Mouse (Mus musculus): ENCODE data around the gene Rhoh. TPM values are rescaled to one million over a fixed set of nuclear protein-coding genes. Genes with fewer than 3 reads are reported as not detected.

The Rhoh gene
- total and polyA plus RNA-seq, 2 experiments from 2014 or later, result 0.42 to 0.45 TPM

DNA sequence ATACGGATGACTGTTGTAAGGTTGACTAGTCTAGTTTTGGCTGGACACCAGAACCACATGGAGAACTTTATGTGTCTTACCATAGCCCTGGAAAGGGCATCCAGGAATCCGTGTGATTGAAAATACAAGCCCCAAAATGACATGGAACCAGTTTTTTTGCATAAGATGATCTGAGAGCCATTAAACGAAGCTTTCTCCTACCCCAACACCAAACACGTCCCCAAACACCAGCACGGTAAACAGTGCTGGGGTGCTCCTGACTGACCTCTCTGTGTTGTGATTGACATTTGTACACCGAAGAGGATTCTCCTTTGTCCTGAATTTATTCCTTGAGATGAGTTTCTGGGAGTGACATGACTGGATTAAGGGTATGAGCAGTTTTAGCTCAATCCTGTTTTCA lies 5.6 kb downstream of the Rhoh start:
- DNase-seq (ENCODE audit: low spot score) (no peak), ATAC-seq (no peak)
- 88% methylated on average over 6 of the region's 6 CpGs for WGBS
- no peaks in the 10 kb centered on the region for H3K4me1 ChIP-seq (ENCODE audit: insufficient read depth, low read length)
- no peak for TF ChIP-seq CTCF (IDR thresholded peaks at IDR 0.05; ENCODE audit: low read depth)
- H3K9me3 ChIP-seq (ENCODE audit: low read length), result no peaks in the 10 kb centered on the region
- no peak overlapping the region for H3K4me2 ChIP-seq (ENCODE audit: low read depth, low read length)
- H3K9ac ChIP-seq (replicated peaks; ENCODE audit: low read length), result no peak overlapping the region
- H3K36me3 ChIP-seq (ENCODE audit: insufficient read depth, low read length), result no peaks in the 10 kb centered on the region
- H3K4me3 ChIP-seq (ENCODE audit: low read length), result no peak overlapping the region
- H3K27ac ChIP-seq, result no peak overlapping the region
- H3K27me3 ChIP-seq (ENCODE audit: insufficient read depth, low read length), result no peaks in the 10 kb centered on the region

- Histone ChIP-seq H3K9ac (replicated peaks; ENCODE audit: low read length) (no peak overlapping the region), H3K9me3 (ENCODE audit: low read length) (no peaks in the 10 kb centered on the region), H3K4me2 (ENCODE audit: low read depth, low read length) (no peak overlapping the region), H3K4me3 (ENCODE audit: low read length) (no peak overlapping the region), H3K4me1 (ENCODE audit: insufficient read depth, low read length) (no peaks in the 10 kb centered on the region), H3K36me3 (ENCODE audit: insufficient read depth, low read length) (no peaks in the 10 kb centered on the region), H3K27me3 (ENCODE audit: insufficient read depth, low read length) (no peaks in the 10 kb centered on the region), H3K27ac (no peak overlapping the region)
- no peak for ATAC-seq
- no peak for TF ChIP-seq CTCF (IDR thresholded peaks at IDR 0.05; ENCODE audit: low read depth)
- DNase-seq (ENCODE audit: low spot score), result no peak
- 85% methylated on average over 7 of the region's 7 CpGs for WGBS
Measured at GRCm38 (mm10) chr5:65867380-65868116, 6.5 kb downstream of the Rhoh start.

DNA sequence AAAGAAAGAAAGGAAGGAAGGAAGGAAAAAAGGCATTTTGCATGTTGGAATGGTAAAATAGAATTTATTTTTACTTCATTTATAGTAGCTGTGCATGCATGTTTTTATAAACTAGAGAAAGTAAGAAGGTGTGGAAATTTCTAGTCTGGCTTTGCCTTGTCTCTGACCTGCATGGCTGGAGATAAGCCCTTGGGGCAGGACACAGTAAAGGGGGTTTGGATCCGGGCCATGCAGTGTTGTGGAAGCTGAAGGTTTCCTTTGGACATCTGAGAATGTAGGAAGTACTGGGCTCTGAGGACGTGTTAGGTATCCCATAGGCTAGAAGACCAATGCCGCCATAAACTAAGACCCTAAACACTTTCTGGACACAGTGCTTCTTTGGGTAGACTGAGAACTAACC lies 7.4 kb downstream of the Rhoh start:
- Histone ChIP-seq H3K9ac (replicated peaks; ENCODE audit: low read length) (no peak overlapping the region), H3K27ac (no peak overlapping the region), H3K27me3 (ENCODE audit: insufficient read depth, low read length) (no peaks in the 10 kb centered on the region), H3K36me3 (ENCODE audit: insufficient read depth, low read length) (no peaks in the 10 kb centered on the region), H3K9me3 (ENCODE audit: low read length) (no peaks in the 10 kb centered on the region), H3K4me3 (ENCODE audit: low read length) (no peak overlapping the region), H3K4me1 (ENCODE audit: insufficient read depth, low read length) (no peaks in the 10 kb centered on the region), H3K4me2 (ENCODE audit: low read depth, low read length) (no peak overlapping the region)
- DNase-seq (ENCODE audit: low spot score), result no peak
- 79% methylated on average over 3 of the region's 3 CpGs for WGBS
- no peak for ATAC-seq
- no peak for TF ChIP-seq CTCF (IDR thresholded peaks at IDR 0.05; ENCODE audit: low read depth)

GRCm38 (mm10) chr5:65869660-65870059 lies 8.6 kb downstream of the Rhoh start:
- ATAC-seq (no peak), DNase-seq (ENCODE audit: low spot score) (no peak)
- Histone ChIP-seq H3K4me2 (ENCODE audit: low read depth, low read length) (no peak overlapping the region), H3K36me3 (ENCODE audit: insufficient read depth, low read length) (no peaks in the 10 kb centered on the region), H3K4me1 (ENCODE audit: insufficient read depth, low read length) (no peaks in the 10 kb centered on the region), H3K4me3 (ENCODE audit: low read length) (no peak overlapping the region), H3K27me3 (ENCODE audit: insufficient read depth, low read length) (no peaks in the 10 kb centered on the region), H3K27ac (no peak overlapping the region), H3K9ac (replicated peaks; ENCODE audit: low read length) (no peak overlapping the region), H3K9me3 (ENCODE audit: low read length) (no peaks in the 10 kb centered on the region)
- 93% methylated on average over 4 of the region's 4 CpGs for WGBS
- no peak for TF ChIP-seq CTCF (IDR thresholded peaks at IDR 0.05; ENCODE audit: low read depth)

- no peak for DNase-seq (ENCODE audit: low spot score)
- Histone ChIP-seq H3K4me2 (ENCODE audit: low read depth, low read length) (no peak overlapping the region), H3K9ac (replicated peaks; ENCODE audit: low read length) (no peak overlapping the region), H3K27me3 (ENCODE audit: insufficient read depth, low read length) (no peaks in the 10 kb centered on the region), H3K27ac (no peak overlapping the region), H3K9me3 (ENCODE audit: low read length) (no peaks in the 10 kb centered on the region), H3K4me3 (ENCODE audit: low read length) (no peak overlapping the region), H3K36me3 (ENCODE audit: insufficient read depth, low read length) (no peaks in the 10 kb centered on the region), H3K4me1 (ENCODE audit: insufficient read depth, low read length) (no peaks in the 10 kb centered on the region)
- no peak for ATAC-seq
- no peak for TF ChIP-seq CTCF (IDR thresholded peaks at IDR 0.05; ENCODE audit: low read depth)
- WGBS, result 91% methylated on average over 13 of the region's 13 CpGs
Measured at GRCm38 (mm10) chr5:65871276-65871875, 10.4 kb downstream of the Rhoh start.

DNA sequence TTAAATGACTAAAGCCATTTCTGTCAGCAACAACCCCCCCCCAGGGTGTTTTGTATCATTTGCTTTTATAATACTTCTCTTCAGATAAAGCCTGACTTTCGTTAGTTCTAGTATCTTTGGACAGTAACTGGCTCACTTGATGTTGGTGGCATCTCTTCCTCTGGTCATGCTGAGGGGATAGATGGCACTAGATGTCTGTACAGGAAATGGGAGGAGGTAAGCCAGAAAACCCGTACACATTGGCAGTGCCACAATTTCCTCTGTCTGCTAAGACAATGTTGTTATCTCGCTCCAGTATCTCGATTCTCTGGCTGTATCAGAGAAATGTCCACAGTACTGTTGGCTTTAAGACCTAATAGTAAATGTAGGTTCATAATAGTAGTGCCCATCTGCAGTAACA lies 12.2 kb downstream of the Rhoh start:
- 71% methylated on average over 4 of the region's 4 CpGs for WGBS
- no peak for ATAC-seq
- H3K9ac ChIP-seq (replicated peaks; ENCODE audit: low read length), result no peak overlapping the region

GRCm38 (mm10) chr5:65875269-65875668 lies 14.3 kb downstream of the Rhoh start:
- no peak overlapping the region for H3K4me3 ChIP-seq (ENCODE audit: low read length)
- H3K4me2 ChIP-seq (ENCODE audit: low read depth, low read length), result no peak overlapping the region
- no peak for ATAC-seq
- H3K27me3 ChIP-seq (ENCODE audit: insufficient read depth, low read length), result no peaks in the 10 kb centered on the region
- no peaks in the 10 kb centered on the region for H3K9me3 ChIP-seq (ENCODE audit: low read length)
- TF ChIP-seq CTCF (IDR thresholded peaks at IDR 0.05; ENCODE audit: low read depth), result no peak
- 97% methylated on average over 7 of the region's 7 CpGs for WGBS
- no peak for DNase-seq (ENCODE audit: low spot score)
- no peaks in the 10 kb centered on the region for H3K4me1 ChIP-seq (ENCODE audit: insufficient read depth, low read length)
- no peak overlapping the region for H3K27ac ChIP-seq
- no peak overlapping the region for H3K9ac ChIP-seq (replicated peaks; ENCODE audit: low read length)
- H3K36me3 ChIP-seq (ENCODE audit: insufficient read depth, low read length), result no peaks in the 10 kb centered on the region

More for the DNA sequence above, 12.2 kb downstream of the Rhoh start:
- H3K36me3 ChIP-seq (ENCODE audit: insufficient read depth, low read length), result no peaks in the 10 kb centered on the region
- H3K9me3 ChIP-seq (ENCODE audit: low read length), result no peaks in the 10 kb centered on the region
- no peak for DNase-seq (ENCODE audit: low spot score)
- H3K4me3 ChIP-seq (ENCODE audit: low read length), result no peak overlapping the region
- H3K27me3 ChIP-seq (ENCODE audit: insufficient read depth, low read length), result no peaks in the 10 kb centered on the region
- no peak for TF ChIP-seq CTCF (IDR thresholded peaks at IDR 0.05; ENCODE audit: low read depth)
- H3K27ac ChIP-seq, result no peak overlapping the region
- no peaks in the 10 kb centered on the region for H3K4me1 ChIP-seq (ENCODE audit: insufficient read depth, low read length)
- H3K4me2 ChIP-seq (ENCODE audit: low read depth, low read length), result no peak overlapping the region
